Mouse (Mus musculus) neutrophil, adult 5-6 weeks (primary cell): ENCODE data around the gene 2410131K14Rik. TPM values are rescaled to one million over a fixed set of nuclear protein-coding genes. Genes with fewer than 3 reads are reported as not detected.

ENCODE experiments used
- ATAC-seq: fragments of 151-379, 151-347 bp; 2 replicates; pipeline ENCODE4 v1.8.0; 2017; ENCODE audit warnings: mild to moderate bottlenecking, moderate TSS enrichment; ENCODE audit not compliant: insufficient number of reproducible peaks, poor library complexity, low FRiP score, severe bottlenecking; ENCODE audit errors: extremely low read depth
- total RNA-seq: library from RNA; stranded (forward); fragments of 200-1000 nt; gene quantifications from 2 replicates; pipeline ENCODE4 v1.2.3, GENCODE M21; 2017

2410131K14Rik gene
- total RNA-seq, 1 experiment from 2014 or later: 8.0 TPM

GRCm38 (mm10) chr5:118259636-118260035 is 14.6 kb downstream of the 2410131K14Rik start:
- ATAC-seq: no peak

GRCm38 (mm10) chr5:118260055-118260454 is 15.0 kb downstream of the 2410131K14Rik start:
- ATAC-seq: peak; percentile 54

DNA sequence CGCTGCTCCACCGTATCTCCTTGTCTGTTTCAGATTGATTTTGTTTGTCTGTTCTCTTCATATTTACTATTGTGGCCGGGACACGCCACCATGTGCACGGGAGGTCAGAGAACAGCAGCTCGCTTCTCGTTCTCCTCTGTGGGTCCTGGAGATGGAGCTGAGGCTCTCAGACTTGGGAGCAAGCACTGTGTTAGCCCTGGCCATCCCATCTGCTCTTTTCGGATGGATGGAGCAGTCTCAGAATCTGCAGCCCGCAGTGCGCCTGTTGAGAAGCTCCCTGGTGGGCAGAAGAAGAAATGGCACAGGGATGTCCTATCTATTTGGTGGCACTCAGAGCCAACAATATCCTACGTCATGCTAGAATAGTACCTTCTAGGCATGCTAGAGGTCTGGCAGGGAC is 15.6 kb downstream of the 2410131K14Rik start:
- ATAC-seq: no peak

DNA sequence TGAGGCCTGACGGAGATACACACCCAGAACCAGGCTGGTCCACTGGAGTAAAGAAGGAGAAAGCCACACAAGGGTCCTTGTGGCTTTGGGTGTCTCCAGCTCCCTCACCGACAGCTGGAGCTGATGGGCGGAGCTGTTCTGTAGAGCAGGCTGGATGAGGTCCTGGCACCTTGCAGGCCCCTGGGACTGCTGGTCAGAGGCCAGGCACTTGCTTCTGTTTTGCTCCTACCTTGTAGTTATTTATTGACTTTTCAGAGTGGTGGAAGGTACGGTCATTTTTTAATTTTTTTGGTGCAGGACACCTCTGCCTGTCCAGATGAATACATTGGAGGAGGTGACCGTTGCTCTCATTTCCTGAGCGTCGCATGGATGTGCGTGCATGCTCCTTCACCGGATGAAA is 16.2 kb downstream of the 2410131K14Rik start:
- ATAC-seq: no peak

DNA sequence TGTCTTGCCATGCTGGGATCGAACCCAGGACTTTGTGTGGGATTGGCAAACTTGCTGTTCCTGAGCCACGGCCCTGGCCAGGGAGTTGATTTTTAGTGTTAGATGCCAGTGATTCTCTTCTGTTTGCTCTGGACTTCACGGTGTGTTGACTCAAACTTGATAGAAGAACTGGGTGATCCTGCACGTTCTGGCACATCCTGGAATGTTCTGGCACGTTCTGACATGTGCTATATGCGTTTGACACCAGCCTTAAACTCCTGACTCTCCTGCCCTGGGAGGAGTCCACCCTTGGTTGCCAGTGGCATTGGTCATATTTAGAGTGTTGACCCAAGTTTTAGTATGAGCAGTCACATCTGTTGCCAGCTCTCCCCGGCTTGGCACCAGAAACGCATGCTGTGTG is 17.4 kb downstream of the 2410131K14Rik start:
- ATAC-seq: no peak

DNA sequence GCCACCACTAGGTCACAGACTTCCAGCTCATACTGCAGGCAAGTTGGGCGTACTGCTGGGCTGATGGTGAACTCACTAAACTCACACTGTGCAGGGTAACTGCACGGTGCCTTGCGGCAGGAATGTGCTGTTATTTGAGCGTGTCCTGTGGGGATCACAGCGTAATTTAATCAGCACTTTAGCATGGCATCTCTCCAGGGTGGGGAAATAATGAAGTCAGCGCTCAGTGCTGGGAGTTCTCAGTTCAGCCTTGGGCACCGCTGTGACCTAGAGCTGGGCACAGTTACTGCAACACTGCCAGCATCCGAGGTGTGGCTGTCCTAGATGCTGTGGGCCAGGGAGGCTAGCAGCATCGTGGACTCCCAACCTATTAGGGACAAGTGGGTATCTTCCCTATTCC is 19.3 kb downstream of the 2410131K14Rik start:
- no peak for ATAC-seq

GRCm38 (mm10) chr5:118265366-118265765 is 20.3 kb downstream of the 2410131K14Rik start:
- ATAC-seq: no peak

DNA sequence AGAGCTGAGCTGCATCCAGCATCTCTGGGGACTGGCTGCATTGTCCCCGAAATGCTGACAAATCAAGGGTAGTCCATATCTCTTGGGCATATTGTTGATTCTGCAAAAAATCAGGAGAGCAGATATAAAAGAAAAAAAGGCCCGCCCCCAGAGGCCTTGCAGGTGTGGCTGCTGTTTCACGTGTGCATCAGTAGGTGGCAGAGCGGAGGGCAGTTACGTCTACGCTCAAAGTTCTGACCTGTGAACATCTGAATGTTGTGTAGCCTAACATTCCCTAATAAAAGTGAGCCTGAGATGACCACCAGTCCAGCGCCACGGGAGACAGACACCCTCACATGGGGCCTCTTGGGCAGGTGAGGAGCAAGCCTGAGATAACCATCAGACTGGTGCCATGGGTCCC is 21.3 kb downstream of the 2410131K14Rik start:
- ATAC-seq: no peak

GRCm38 (mm10) chr5:118268987-118269386 is 24.0 kb downstream of the 2410131K14Rik start:
- ATAC-seq: peak; percentile 81

DNA sequence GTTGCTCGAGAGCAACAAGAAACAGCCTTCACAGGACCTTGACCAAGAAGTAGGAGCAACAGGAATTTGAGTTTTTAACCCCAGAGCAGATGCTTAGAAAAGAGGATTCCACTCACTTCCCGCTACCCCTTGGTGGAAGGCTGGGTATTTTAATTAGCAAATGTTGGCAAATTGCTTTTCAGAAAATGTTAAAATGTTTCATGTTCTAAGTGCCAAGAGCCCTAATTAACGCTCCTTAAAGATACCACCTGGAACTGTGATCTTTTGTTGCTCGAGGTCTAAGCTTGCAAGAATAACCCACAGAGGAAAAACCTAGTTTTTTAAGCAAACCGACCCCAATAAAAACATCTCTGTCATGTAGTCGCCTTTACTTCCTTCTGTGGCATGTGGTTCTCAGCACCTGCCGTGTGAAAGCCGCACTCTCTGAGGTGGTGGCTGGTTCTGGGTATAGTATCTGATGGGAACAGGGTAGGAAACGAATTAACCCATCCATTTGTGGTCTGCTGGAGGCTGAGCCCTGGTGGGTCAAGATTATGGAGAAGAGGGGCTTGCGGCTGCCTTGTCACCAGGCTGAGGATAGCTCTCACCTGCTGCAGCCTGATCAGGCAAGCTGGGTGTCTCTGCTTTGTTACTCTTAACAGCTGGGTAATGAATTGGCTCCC is 26.6 kb downstream of the 2410131K14Rik start:
- no peak for ATAC-seq

DNA sequence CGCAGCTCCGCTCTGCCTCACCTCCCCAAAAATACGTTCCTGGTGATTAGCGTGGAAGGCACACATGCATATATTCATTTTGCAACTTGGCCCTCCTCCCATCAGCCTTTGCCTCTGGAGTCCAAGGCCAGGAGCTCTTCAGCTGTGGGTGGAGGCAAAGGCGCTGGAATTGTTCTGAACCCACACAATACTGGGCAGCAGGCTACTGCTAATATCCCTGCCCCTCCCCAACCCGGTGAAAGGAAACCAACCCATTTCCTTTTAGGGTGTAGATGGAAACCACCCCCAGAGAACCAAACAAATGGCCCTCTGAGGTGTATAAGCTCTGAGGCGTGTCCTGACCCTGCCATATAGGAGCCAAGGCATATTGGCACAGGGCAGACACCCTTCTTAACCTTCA is 28.4 kb downstream of the 2410131K14Rik start:
- ATAC-seq: no peak

DNA sequence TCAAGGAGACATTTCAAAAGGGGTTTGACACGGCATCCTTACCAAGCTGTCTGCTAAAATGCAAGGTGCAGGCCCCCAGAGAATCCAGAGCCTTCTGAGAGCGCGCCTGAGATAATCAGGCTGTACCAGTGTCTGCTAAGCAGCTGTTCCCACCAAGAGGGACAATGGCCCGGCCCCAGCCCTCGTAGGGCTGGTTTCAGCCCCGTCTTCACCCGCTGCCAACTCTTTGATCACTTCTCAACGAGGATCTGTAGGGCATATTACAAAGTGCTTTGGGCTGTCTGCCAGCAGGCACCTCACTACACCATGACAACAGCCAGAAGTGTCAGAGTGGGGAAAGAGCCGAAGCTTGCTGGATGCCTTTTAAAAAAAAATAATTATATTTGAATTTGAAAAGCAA is 29.5 kb downstream of the 2410131K14Rik start:
- no peak for ATAC-seq

DNA sequence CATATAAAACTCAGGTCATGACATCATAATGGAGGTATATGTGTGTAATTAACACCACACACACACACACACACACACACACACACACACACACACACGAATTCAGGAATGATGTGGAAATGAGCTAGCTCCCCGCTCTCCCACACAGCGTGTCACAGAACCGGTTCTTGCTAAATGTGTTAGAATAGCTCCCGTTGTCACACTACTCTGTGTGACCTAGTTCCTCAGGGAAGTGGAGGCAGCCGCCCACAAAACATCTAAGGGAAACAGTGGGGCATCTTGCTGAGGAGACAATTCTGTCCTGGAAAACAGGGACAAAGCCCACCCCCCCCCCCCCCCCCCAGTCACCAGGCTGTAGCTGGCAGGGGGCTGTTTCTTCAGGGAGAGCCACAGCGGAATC is 31.3 kb downstream of the 2410131K14Rik start:
- ATAC-seq: no peak

DNA sequence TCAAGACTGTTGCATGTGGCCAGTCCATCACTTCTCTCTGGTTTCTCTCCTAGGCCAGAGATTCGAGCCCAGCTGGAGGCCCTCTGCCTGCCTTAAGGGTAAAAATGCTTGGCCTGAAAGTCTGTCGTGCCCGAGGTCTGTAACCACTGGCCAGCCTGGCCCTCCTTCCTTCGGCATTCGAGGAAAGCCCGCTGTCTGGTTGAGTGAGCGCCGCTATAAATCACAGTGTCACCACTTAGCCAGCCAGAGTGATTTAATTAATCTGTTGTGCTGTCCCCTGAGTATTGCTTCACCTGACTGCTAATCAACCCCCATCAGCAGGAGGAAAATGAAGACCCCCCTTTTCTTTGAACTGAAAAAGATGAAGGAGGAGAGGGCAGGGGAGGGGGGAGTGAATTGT is 31.7 kb downstream of the 2410131K14Rik start:
- ATAC-seq: no peak

GRCm38 (mm10) chr5:118277741-118278495 is 32.9 kb downstream of the 2410131K14Rik start:
- ATAC-seq: no peak

- no peak for ATAC-seq
Observed at GRCm38 (mm10) chr5:118291453-118291852, 46.4 kb downstream of the 2410131K14Rik start.

GRCm38 (mm10) chr5:118292476-118292875 is 47.4 kb downstream of the 2410131K14Rik start:
- ATAC-seq: no peak

DNA sequence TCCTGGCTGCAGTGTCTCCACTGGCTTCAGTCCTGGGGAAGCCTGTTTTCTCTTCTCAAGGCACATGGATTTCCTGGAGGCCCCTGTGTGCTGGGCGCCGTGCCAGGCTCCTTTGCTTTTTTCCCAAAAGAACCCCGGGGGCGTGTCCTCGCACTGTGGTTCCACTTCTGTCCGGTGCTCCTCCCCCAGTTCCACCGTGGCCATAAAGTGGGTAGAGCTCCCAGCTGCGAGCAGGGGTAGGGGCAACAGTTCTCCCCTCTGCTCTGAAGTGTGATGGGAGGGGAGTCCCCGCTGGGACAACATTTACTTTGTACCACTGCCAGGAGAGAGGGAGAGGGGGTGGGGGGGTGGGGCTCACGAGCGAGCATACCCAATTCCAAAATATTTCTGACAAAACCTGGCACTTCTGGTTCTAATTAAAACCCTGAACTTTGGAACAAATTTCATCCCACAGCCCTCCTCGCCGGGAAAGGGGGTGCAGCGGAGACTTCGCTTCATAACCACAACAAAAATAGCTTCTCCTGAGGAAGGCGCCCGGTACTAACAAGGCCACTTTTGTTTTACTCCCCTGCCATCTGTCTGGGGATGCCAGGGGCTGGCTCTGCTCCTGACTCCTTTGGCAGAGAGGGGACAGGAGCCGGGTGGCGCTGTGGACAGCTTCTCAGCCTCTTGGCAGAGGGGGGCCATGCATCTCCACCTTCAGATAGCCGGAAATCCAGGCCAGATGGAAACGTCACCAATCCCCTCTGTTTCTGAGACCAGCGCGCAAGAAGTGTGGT is 49.2 kb downstream of the 2410131K14Rik start:
- no peak for ATAC-seq

- no peak for ATAC-seq
Observed at GRCm38 (mm10) chr5:118294865-118295258, 49.8 kb downstream of the 2410131K14Rik start.

GRCm38 (mm10) chr5:118297338-118297746 is 52.3 kb downstream of the 2410131K14Rik start:
- no peak for ATAC-seq
